Mouse (Mus musculus) T-helper 1 cell (primary cell): ENCODE results near the gene Camp.
"Not testable (repeated sequence)": the region's sequence is repeated elsewhere in the genome, so short reads cannot be mapped to it uniquely, and the experiment has no call there.

ENCODE experiments used
- in situ Hi-C: fragments of 300-600 bp; cut with MboI, MseI; formaldehyde crosslinking; loops from one replicate; pipeline ENCODE4 v1.15.1; 2025; ENCODE audit warnings: high pct_unique_total_duplicates

Camp gene

DNA sequence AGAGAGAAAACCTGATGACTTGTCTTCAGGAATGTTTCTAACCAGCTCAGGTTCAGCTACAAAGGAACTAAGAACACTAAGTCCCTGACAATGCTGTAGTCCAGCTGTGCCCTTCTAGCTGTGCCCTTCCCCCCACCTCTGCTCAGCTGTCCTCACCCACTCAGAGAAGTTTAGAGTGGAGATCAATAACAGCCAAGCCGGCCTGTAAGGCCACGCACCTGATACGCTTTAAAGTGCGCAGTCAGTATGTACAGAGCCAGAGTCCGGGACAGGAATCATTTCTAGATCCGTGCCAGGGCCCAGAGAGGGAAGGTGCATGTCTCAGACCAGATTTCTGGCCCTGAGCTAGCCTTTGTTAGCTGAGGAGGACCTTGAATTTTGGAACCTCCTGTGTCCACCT, 6.5 kb upstream of the Camp start:
- in situ Hi-C loops, result loop anchor here (10.0 kb wide), 1 partner anchor 171 kb away; no protein-coding TSS in a partner anchor

- in situ Hi-C loops, result loop anchor here (10.0 kb wide), 1 partner anchor 170 kb away; no protein-coding TSS in a partner anchor
These were observed 4.9 kb upstream of the Camp start for GRCm38 (mm10) chr9:109854341-109854740.

DNA sequence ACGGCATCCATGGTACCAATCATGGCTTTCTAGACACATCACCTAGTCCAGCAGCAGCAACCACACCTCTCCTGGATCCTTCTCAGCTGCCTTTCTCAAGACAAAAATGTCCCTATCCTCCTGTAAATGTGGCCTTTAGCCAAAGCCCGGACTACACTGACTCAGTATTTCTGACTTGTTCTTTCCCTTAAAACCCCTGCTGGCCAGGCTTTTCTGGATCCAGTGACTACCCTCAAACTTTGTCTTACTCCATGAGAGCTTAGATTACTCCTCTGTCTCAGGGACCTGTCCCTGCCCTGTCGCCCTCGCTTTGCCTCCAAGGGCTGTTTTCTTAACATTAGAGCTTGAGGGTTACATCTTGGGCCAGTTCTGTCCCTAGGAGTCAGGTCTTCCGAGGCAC, 682 bp upstream of the Camp start:
- in situ Hi-C loops, result loop anchor here (10.0 kb wide), 1 partner anchor 165 kb away; no protein-coding TSS in a partner anchor

DNA sequence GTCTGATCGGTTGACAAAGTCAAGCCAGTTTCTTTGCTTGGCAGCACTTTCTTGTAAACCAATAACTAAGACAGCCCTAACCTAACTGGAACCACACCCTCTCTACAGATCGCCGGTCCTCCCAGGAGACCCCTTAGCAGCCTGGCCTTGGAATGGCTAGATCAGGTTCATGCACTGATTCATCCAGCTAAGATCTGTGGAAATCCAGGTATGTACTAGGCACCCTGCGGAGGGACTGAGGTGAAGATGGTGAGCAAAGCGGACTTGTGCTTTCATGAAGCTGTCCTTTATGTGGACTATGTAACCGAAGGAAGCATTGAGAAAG, 16.4 kb downstream of the Camp start:
- in situ Hi-C loops, result loop anchor here (25.0 kb wide), 1 partner anchor 996 kb away; the partner anchor contains the start of gene Celsr3

DNA sequence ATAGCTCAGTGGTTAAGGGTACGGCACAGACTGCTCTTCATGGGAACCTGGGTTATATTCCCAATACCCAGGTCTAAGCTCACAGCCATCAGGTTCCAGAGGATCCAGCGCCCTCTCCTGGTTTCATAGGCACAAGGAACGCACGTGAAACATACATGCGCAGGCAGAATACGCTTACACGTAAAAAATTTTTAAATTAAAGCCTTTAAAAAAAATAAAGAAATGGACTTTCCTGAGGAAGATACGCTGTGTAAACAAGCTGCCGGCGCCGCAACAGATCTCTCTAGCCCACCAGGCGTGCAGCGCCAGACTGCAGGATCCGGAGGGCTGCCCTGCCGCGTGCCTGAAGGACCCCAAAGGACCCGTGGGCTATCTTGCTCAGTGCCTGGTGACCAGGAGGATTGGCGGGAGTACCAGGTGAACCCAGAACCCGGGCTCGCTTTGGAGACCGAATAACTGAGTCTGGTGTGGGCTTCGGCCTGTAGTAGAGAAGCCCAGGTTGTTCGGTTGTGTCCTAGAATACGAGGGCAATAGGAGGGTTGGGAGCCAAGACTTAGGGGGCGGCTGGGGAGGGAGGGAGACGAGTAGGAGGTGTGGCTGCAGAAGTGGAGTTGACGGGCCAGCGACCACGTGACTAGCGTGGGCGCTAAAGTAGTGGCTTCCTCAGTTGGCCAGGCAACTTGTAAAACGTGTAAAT, 16.9 kb downstream of the Camp start, which contains the start of gene Nme6:
Nme6 (plus strand) TSS at position 359 of the 697 bp plus-strand sequence.
- in situ Hi-C loops, result loop anchor here (25.0 kb wide), 1 partner anchor 995 kb away; the partner anchor contains the start of gene Celsr3

DNA sequence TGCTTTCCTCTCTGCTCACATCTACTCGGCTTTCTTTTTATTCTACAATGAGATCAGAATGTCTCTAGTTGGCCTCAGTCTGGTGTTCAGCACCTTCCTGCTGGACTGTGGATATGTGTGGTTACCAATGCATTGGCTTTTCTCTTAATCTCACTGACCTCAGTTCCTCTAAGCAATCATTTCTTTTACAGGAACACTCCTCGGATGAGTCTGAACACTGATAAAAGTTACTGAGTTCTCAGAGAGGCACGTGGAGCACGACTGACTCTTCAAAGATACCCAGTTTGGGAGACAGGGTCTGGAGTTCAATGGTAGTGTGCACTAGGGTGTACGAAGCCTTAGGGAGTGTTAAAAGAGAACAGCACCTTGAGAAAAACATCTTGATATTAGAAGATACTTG, 23.2 kb downstream of the Camp start:
- in situ Hi-C loops, result loop anchor here (25.0 kb wide), 1 partner anchor 989 kb away; the partner anchor contains the start of gene Celsr3

DNA sequence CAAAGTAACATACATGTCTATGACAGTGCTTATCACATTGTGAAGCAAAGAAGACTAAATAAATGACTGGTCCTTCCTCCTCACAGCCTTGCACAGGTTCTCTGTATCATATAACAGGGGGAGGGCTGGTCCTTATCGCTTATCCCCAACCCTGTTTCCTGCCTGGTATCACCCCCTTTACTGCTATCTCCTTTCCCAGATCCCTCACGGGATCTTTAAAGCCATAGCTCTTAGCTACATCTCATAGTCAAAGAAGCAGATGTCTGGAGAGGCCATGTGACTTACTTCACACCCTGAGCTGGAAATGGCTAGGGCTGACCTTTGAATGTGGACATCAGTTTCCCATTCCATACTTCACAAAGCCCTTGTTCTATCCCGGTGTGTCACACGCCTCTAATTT, 23.7 kb downstream of the Camp start:
- in situ Hi-C loops, result loop anchor here (25.0 kb wide), 1 partner anchor 988 kb away; the partner anchor contains the start of gene Celsr3

- in situ Hi-C loops, result no loop called here
These were observed 33.1 kb downstream of the Camp start for GRCm38 (mm10) chr9:109816341-109816740.

DNA sequence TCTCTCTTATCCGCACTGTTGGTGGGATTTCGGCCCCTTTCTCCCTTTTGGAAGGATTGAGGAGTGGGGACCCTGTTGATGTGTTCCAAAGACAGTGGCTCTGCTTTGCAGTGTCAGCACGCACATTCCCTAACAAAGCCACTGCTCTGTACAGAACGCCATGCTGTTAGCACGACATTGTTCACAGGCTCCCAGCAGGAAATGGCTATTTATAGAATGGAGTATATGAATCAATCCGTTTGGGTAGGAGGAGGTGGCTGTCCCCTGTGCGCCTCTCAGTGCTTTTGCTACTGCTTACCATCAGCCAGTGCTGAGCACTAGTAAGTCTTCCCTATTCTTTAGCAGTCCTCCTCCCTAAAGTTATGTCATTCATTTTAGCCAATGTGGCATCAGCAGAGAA, 36.0 kb downstream of the Camp start:
- in situ Hi-C loops, result no loop called here

- in situ Hi-C loops, result no loop called here
These were observed 37.4 kb downstream of the Camp start, which contains the start of gene Spink8 for GRCm38 (mm10) chr9:109811980-109812379. TSS of gene Spink8 (plus strand) at chr9:109812280.

- in situ Hi-C loops, result no loop called here
These were observed 41.5 kb downstream of the Camp start for GRCm38 (mm10) chr9:109807898-109808297.

DNA sequence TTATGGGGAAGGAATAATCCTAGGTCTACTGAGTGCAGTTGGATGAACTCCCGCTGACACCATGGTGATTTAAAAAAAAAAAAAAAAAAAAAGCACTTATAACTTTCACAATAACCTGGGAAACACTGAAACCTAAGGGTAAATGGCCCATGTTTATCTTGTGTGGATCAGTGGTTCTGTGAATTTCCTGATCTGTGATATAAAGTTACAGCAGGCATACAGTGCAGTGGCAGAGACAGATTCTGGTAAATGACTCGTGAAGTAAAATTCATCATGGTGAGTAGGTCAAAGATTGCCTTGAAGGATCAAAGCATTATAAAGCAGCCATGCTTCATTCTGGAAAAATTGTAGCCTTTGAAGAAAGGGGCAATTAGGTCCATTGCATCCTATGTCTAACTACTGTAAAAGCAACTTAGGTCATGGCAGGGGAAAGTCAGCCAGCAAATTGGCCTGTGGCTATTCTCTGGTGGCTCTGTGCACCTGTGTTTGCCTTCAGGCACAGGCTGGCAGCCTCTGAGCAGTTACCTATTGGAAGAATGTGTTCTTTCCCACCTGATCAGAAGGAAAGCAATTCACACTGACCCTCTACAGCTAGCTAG, 42.6 kb downstream of the Camp start:
- in situ Hi-C loops, result no loop called here

DNA sequence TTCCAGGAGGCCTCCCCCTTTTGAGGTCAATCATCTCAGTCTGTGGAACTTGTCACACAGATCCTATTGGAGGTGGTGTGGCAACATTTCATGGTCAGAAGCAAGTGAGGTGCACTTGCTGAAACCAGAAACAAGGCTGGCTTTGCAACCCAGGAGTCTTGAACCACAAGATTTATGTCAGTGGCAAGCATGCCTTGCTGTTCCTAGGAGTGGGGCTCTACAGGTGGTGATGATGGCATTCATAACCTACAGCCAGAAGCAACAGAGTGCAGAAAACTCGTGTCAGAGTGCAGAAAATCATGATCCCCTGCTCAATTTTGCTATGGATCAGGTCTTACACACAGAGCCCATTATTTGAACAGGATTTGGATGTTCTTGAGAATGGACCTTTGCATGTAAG, 43.2 kb downstream of the Camp start:
- in situ Hi-C loops, result no loop called here

GRCm38 (mm10) chr9:109805596-109805995, 43.8 kb downstream of the Camp start:
- in situ Hi-C loops, result not testable (repeated sequence)

DNA sequence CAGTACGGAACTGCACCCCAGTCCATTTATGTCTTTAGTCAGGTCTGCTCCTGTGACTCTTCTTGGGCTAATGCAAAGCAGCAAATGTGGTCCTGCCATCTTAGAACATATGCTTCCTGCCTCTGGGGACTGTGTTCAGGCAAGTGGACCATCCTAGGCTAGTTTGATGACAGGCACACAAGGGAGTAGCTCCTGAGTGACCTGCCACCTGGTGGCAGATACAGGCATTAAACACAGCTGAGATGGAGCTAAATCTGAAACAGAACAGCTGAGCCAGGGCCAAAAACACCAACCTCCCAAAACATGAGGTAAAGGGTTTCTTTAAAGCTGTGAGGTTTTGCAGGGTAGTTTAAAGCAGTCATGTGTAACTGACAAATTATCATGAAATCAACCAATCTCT, 51.4 kb downstream of the Camp start:
- in situ Hi-C loops, result loop anchor here (10.0 kb wide), 1 partner anchor 793 kb away; no protein-coding TSS in a partner anchor
